Mouse (Mus musculus) MEL (cell line): Measurements from ENCODE around the gene Gtpbp1. TPM values are rescaled to one million over a fixed set of nuclear protein-coding genes. Genes with fewer than 3 reads are reported as not detected.

Experiments
- DNase-seq: peaks from one replicate; pipeline ENCODE4 v3.0.0; 2011; ENCODE audit warnings: low read depth, low spot score
- H3K27ac ChIP-seq: 2 replicates; pipeline ENCODE4 v1.5.1; 2012; ENCODE audit warnings: low read depth, mild to moderate bottlenecking, control low read depth, low read length, moderate library complexity; ENCODE audit not compliant: control insufficient read depth
- H3K27me3 ChIP-seq, 2 experiments: fragments of 150-350 bp in 1 of 2; sonication (generic) in 1 of 2; 2 replicates each; pipeline ENCODE4 v1.6.1; 2012; ENCODE audit warnings: low read length in 2 of 2, mild to moderate bottlenecking in 2 of 2, improper control_type of control experiment in 1 of 2, moderate library complexity in 1 of 2; ENCODE audit not compliant: insufficient read depth in 2 of 2, control insufficient read depth in 1 of 2
- H3K36me3 ChIP-seq, 2 experiments: 2 replicates each; pipeline ENCODE4 v1.6.1; 2012 to 2014; ENCODE audit warnings: low read length in 2 of 2, improper control_type of control experiment in 1 of 2, inconsistent platforms in 1 of 2, mild to moderate bottlenecking in 1 of 2; ENCODE audit not compliant: insufficient read depth in 2 of 2, control insufficient read depth in 1 of 2
- H3K4me1 ChIP-seq, 2 experiments: fragments of 150-350 bp in 1 of 2; sonication (generic) in 1 of 2; 2 replicates each; pipeline ENCODE4 v1.6.1; 2012; ENCODE audit warnings: low read length in 2 of 2, improper control_type of control experiment in 1 of 2, mild to moderate bottlenecking in 1 of 2; ENCODE audit not compliant: insufficient read depth in 2 of 2, control insufficient read depth in 1 of 2
- H3K4me3 ChIP-seq, 2 experiments: fragments of 150-350 bp in 1 of 2; sonication (generic) in 1 of 2; 2 replicates each; pipeline ENCODE4 v1.5.1; 2012; ENCODE audit warnings: low read depth in 2 of 2, low read length in 2 of 2, mild to moderate bottlenecking in 2 of 2, moderate library complexity in 2 of 2, control low read depth in 1 of 2, improper control_type of control experiment in 1 of 2; ENCODE audit not compliant: control insufficient read depth in 1 of 2, insufficient read depth in 1 of 2
- H3K79me2 ChIP-seq: 2 replicates; pipeline ENCODE4 v1.6.1; 2012; ENCODE audit warnings: mild to moderate bottlenecking, low read length, moderate library complexity; ENCODE audit not compliant: control insufficient read depth, poor library complexity, insufficient read depth
- H3K9ac ChIP-seq: 2 replicates; pipeline ENCODE4 v1.6.1; 2012; ENCODE audit warnings: low read depth, mild to moderate bottlenecking, control low read depth, low read length, moderate library complexity; ENCODE audit not compliant: control insufficient read depth, poor library complexity, severe bottlenecking
- H3K9me3 ChIP-seq: fragments of 150-350 bp; sonication (generic); replicated peaks from 2 replicates; pipeline ENCODE4 v1.6.1; 2012; ENCODE audit warnings: mild to moderate bottlenecking, low read length, improper control_type of control experiment, moderate library complexity; ENCODE audit not compliant: insufficient read depth
- CHD2 ChIP-seq: IDR thresholded peaks from 2 replicates; pipeline ENCODE4 v1.6.1; 2011; ENCODE audit warnings: low read length, improper control_type of control experiment
- E2F4 ChIP-seq: IDR thresholded peaks from 2 replicates; pipeline ENCODE4 v1.6.1; 2011; ENCODE audit warnings: low read depth, low read length, improper control_type of control experiment, borderline replicate concordance
- ELF1 ChIP-seq: IDR thresholded peaks from 2 replicates; pipeline ENCODE4 v1.6.1; 2014; ENCODE audit warnings: low read depth, mild to moderate bottlenecking, inconsistent platforms, low read length, improper control_type of control experiment, moderate library complexity
- GABPA ChIP-seq: IDR thresholded peaks from 2 replicates; pipeline ENCODE4 v1.6.1; 2012; ENCODE audit warnings: low read depth, mild to moderate bottlenecking, inconsistent platforms, low read length, improper control_type of control experiment, moderate library complexity
- HCFC1 ChIP-seq: IDR thresholded peaks from 2 replicates; pipeline ENCODE4 v1.6.1; 2012; ENCODE audit warnings: low read depth, mild to moderate bottlenecking, inconsistent platforms, low read length, improper control_type of control experiment, moderate library complexity
- MAFK ChIP-seq: IDR thresholded peaks from 2 replicates; pipeline ENCODE4 v1.6.1; 2011; ENCODE audit warnings: low read depth, mild to moderate bottlenecking, low read length, improper control_type of control experiment, borderline replicate concordance
- MAZ ChIP-seq: IDR thresholded peaks from 2 replicates; pipeline ENCODE4 v1.6.1; 2012; ENCODE audit warnings: low read depth, mild to moderate bottlenecking, inconsistent platforms, low read length, improper control_type of control experiment
- MXI1 ChIP-seq: IDR thresholded peaks from 2 replicates; pipeline ENCODE4 v1.6.1; 2011; ENCODE audit warnings: mild to moderate bottlenecking, low read depth, low read length, improper control_type of control experiment
- MYB ChIP-seq: IDR thresholded peaks from 2 replicates; pipeline ENCODE4 v1.6.1; 2011; ENCODE audit warnings: mild to moderate bottlenecking, low read depth, low read length, improper control_type of control experiment
- NELFE ChIP-seq: IDR thresholded peaks from 2 replicates; pipeline ENCODE4 v1.6.1; 2011; ENCODE audit warnings: low read depth, low read length, improper control_type of control experiment
- NRF1 ChIP-seq: IDR thresholded peaks from 2 replicates; pipeline ENCODE4 v1.6.1; 2014; ENCODE audit warnings: low read depth, mild to moderate bottlenecking, inconsistent platforms, low read length, improper control_type of control experiment, moderate library complexity; ENCODE audit not compliant: poor library complexity, insufficient read depth, severe bottlenecking
- POLR2A ChIP-seq, 2 experiments: IDR thresholded peaks; 2 replicates each; pipeline ENCODE4 v1.6.1; 2011 to 2012; ENCODE audit warnings: low read length in 2 of 2, mild to moderate bottlenecking in 2 of 2, control low read depth in 1 of 2, improper control_type of control experiment in 1 of 2, low read depth in 1 of 2, moderate library complexity in 1 of 2; ENCODE audit not compliant: control insufficient read depth in 1 of 2, insufficient read depth in 1 of 2, poor library complexity in 1 of 2
- POLR2AphosphoS2 ChIP-seq: IDR thresholded peaks from 2 replicates; pipeline ENCODE4 v1.6.1; 2011; ENCODE audit warnings: low read length, improper control_type of control experiment
- POLR2AphosphoS5 ChIP-seq: IDR thresholded peaks from 2 replicates; pipeline ENCODE4 v1.6.1; 2012; ENCODE audit warnings: low read depth, borderline replicate concordance, mild to moderate bottlenecking, inconsistent platforms, low read length, moderate library complexity, mixed read lengths
- RCOR1 ChIP-seq: IDR thresholded peaks from 2 replicates; pipeline ENCODE4 v1.6.1; 2012; ENCODE audit warnings: low read depth, mild to moderate bottlenecking, inconsistent platforms, low read length, improper control_type of control experiment
- SIN3A ChIP-seq: IDR thresholded peaks from 2 replicates; pipeline ENCODE4 v1.6.1; 2012; ENCODE audit warnings: low read length, improper control_type of control experiment, inconsistent platforms
- TAL1 ChIP-seq: IDR thresholded peaks from 2 replicates; pipeline ENCODE4 v1.6.1; 2012; ENCODE audit warnings: mild to moderate bottlenecking, inconsistent platforms, low read length, moderate library complexity, mixed read lengths
- TBP ChIP-seq: IDR thresholded peaks from 2 replicates; pipeline ENCODE4 v1.8.0; 2011; ENCODE audit warnings: low read depth, low read length, improper control_type of control experiment
- UBTF ChIP-seq: IDR thresholded peaks from 2 replicates; pipeline ENCODE4 v1.6.1; 2012; ENCODE audit warnings: low read depth, mild to moderate bottlenecking, inconsistent platforms, low read length, improper control_type of control experiment, moderate library complexity, borderline replicate concordance; ENCODE audit not compliant: insufficient read depth
- ZMIZ1 ChIP-seq: IDR thresholded peaks from 2 replicates; pipeline ENCODE4 v1.6.1; 2012; ENCODE audit warnings: low read depth, mild to moderate bottlenecking, inconsistent platforms, low read length, improper control_type of control experiment, moderate library complexity
- ZNF384 ChIP-seq: IDR thresholded peaks from 2 replicates; pipeline ENCODE4 v1.6.1; 2012; ENCODE audit warnings: low read depth, mild to moderate bottlenecking, inconsistent platforms, low read length, improper control_type of control experiment
- polyA plus RNA-seq, 2 experiments: library from polyadenylated mRNA; stranded (reverse) in 1 of 2; unstranded in 1 of 2; fragments of >175 nt in 1 of 2; fragments of >200 nt in 1 of 2; gene quantifications; 2 replicates each; pipeline versions ENCODE4 v1.2.1 to v1.2.4; 2012; ENCODE audit warnings: low replicate concordance in 2 of 2, low read depth in 1 of 2; ENCODE audit not compliant: insufficient read length in 2 of 2, insufficient read depth in 1 of 2, missing spikeins in 1 of 2
- total RNA-seq: library from RNA; depleted of rRNA; stranded (reverse); fragments of 300-350 nt; gene quantifications from 2 replicates; pipeline ENCODE4 v1.2.3, GENCODE M21; 2012

The Gtpbp1 gene
- total and polyA plus RNA-seq, 3 experiments: 50.3 to 92.2 TPM; not detected in 1

- TF ChIP-seq POLR2AphosphoS2 (no peak), UBTF (no peak), HCFC1 (no peak), MYB (no peak), SIN3A (no peak), ZNF384 (no peak), E2F4 (no peak), MAFK (no peak), NELFE (no peak), TBP (no peak), ZMIZ1 (no peak), MAZ (no peak)
- no peaks in the 10 kb centered on the region for H3K9me3 ChIP-seq
- H3K79me2 ChIP-seq: no peaks in the 10 kb centered on the region
- no peak overlapping the region for H3K9ac ChIP-seq
- H3K27ac ChIP-seq: no peak overlapping the region
- no peaks in the 10 kb centered on the region; a peak in 1 of 4 replicates for H3K36me3 ChIP-seq
- H3K4me3 ChIP-seq: no peak overlapping the region
- no peak for DNase-seq
- H3K4me1 ChIP-seq: no peaks in the 10 kb centered on the region
- H3K27me3 ChIP-seq: no peaks in the 10 kb centered on the region
Observed at GRCm38 (mm10) chr15:79728311-79728710, 37.7 kb downstream of the Gtpbp1 start.

GRCm38 (mm10) chr15:79728731-79729388 lies 38.2 kb downstream of the Gtpbp1 start:
- TF ChIP-seq NELFE (no peak), E2F4 (no peak), TAL1 (no peak), POLR2AphosphoS5 (no peak), ELF1 (no peak), ZMIZ1 (no peak), POLR2A (IDR thresholded peaks at IDR 0.05; ENCODE audit: control insufficient read depth in 1 of 2, insufficient read depth in 1 of 2, low read depth in 1 of 2, low read length in 2 of 2, poor library complexity in 1 of 2) (no peak), NRF1 (no peak), MXI1 (no peak), CHD2 (no peak), GABPA (no peak), POLR2AphosphoS2 (no peak), SIN3A (no peak), RCOR1 (no peak), HCFC1 (no peak)
- TF ChIP-seq, all 39 proteins: peak for 0
- Histone ChIP-seq H3K4me1 (no peaks in the 10 kb centered on the region), H3K36me3 (no peaks in the 10 kb centered on the region; a peak in 1 of 4 replicates), H3K27me3 (no peaks in the 10 kb centered on the region), H3K27ac (no peak overlapping the region), H3K9me3 (no peaks in the 10 kb centered on the region), H3K79me2 (no peaks in the 10 kb centered on the region), H3K4me3 (no peak overlapping the region), H3K9ac (no peak overlapping the region)
- no peak for DNase-seq
